Mouse (Mus musculus) liver (tissue): Measurements from ENCODE around the gene Tmf1.

Source experiments
- DNase-seq: peaks from one replicate; pipeline ENCODE4 v3.0.0-alpha.2; 2020; ENCODE audit warnings: mixed read lengths

Tmf1 gene

GRCm38 (mm10) chr6:97202477-97202876 is 23.6 kb upstream of the Tmf1 start:
- no peak for DNase-seq

- no peak for DNase-seq
Observed at GRCm38 (mm10) chr6:97200437-97200836, 21.5 kb upstream of the Tmf1 start.

GRCm38 (mm10) chr6:97179367-97179828 is 476 bp upstream of the Tmf1 start:
- no peak for DNase-seq

- DNase-seq, result no peak
Observed at GRCm38 (mm10) chr6:97175716-97176115, 3.2 kb downstream of the Tmf1 start.

GRCm38 (mm10) chr6:97150156-97150555 is 28.8 kb downstream of the Tmf1 start:
- DNase-seq, result no peak

GRCm38 (mm10) chr6:97149721-97150120 is 29.2 kb downstream of the Tmf1 start:
- no peak for DNase-seq

GRCm38 (mm10) chr6:97148383-97149251 is 30.3 kb downstream of the Tmf1 start, which contains the start of gene Eogt:
TSS of gene Eogt (minus strand) at chr6:97149182.
- DNase-seq, result peak; percentile 83

- DNase-seq, result peak; percentile 24
Observed at GRCm38 (mm10) chr6:97147755-97148382, 31.1 kb downstream of the Tmf1 start.

GRCm38 (mm10) chr6:97145156-97145555 is 33.8 kb downstream of the Tmf1 start:
- DNase-seq, result no peak

GRCm38 (mm10) chr6:97144359-97144758 is 34.6 kb downstream of the Tmf1 start:
- no peak for DNase-seq

- DNase-seq, result no peak
Observed at GRCm38 (mm10) chr6:97142611-97143010, 36.3 kb downstream of the Tmf1 start.

- DNase-seq, result no peak
Observed at GRCm38 (mm10) chr6:97141811-97142210, 37.1 kb downstream of the Tmf1 start.

GRCm38 (mm10) chr6:97132707-97133303 is 46.1 kb downstream of the Tmf1 start:
- DNase-seq, result no peak

- no peak for DNase-seq
Observed at GRCm38 (mm10) chr6:97131808-97132207, 47.1 kb downstream of the Tmf1 start.

- peak; percentile 12 for DNase-seq
Observed at GRCm38 (mm10) chr6:97130979-97131378, 47.9 kb downstream of the Tmf1 start.

- DNase-seq, result no peak
Observed at GRCm38 (mm10) chr6:97124336-97125010, 54.4 kb downstream of the Tmf1 start.

- no peak for DNase-seq
Observed at GRCm38 (mm10) chr6:97120922-97121321, 58.0 kb downstream of the Tmf1 start.

- no peak for DNase-seq
Observed at GRCm38 (mm10) chr6:97118327-97118726, 60.6 kb downstream of the Tmf1 start.

- DNase-seq, result no peak
Observed at GRCm38 (mm10) chr6:97116896-97117295, 62.0 kb downstream of the Tmf1 start.

GRCm38 (mm10) chr6:97114821-97115220 is 64.1 kb downstream of the Tmf1 start:
- no peak for DNase-seq

- DNase-seq, result no peak
Observed at GRCm38 (mm10) chr6:97112177-97112576, 66.7 kb downstream of the Tmf1 start.

- DNase-seq, result peak; percentile 13
Observed at GRCm38 (mm10) chr6:97106777-97107176, 72.1 kb downstream of the Tmf1 start.

- no peak for DNase-seq
Observed at GRCm38 (mm10) chr6:97106106-97106505, 72.8 kb downstream of the Tmf1 start.
